Mouse (Mus musculus) hindbrain, embryonic 14.5 days (tissue): ENCODE data around the gene Klhl29. TPM values are rescaled to one million over a fixed set of nuclear protein-coding genes. Genes with fewer than 3 reads are reported as not detected.

Source experiments
- ATAC-seq: fragments of 200-750 bp; cut with Nextera tagmentation; 2 replicates; pipeline ENCODE4 v1.8.0; 2017; ENCODE audit warnings: moderate number of reproducible peaks, mild to moderate bottlenecking, moderate TSS enrichment, moderate library complexity; ENCODE audit not compliant: low FRiP score
- DNase-seq: peaks from one replicate; pipeline ENCODE4 v3.0.0-alpha.2; 2015; ENCODE audit warnings: low spot score
- H3K27ac ChIP-seq: fragments of 300-500 bp; sonication (generic); 2 replicates; pipeline ENCODE4 v1.5.1; 2014; ENCODE audit warnings: mild to moderate bottlenecking, moderate library complexity
- H3K27me3 ChIP-seq: fragments of 300-500 bp; sonication (generic); 2 replicates; pipeline ENCODE4 v1.6.1; 2014; ENCODE audit warnings: mild to moderate bottlenecking, low read length, mixed read lengths; ENCODE audit not compliant: control insufficient read depth, insufficient read depth
- H3K36me3 ChIP-seq: fragments of 300-500 bp; sonication (generic); replicated peaks from 2 replicates; pipeline ENCODE4 v1.6.1; 2014; ENCODE audit not compliant: control insufficient read depth, insufficient read depth
- H3K4me1 ChIP-seq: fragments of 300-500 bp; sonication (generic); replicated peaks from 2 replicates; pipeline ENCODE4 v1.6.1; 2014; ENCODE audit warnings: antibody characterized with exemption, low read length, mixed read lengths; ENCODE audit not compliant: control insufficient read depth, insufficient read depth
- H3K4me2 ChIP-seq: fragments of 300-500 bp; sonication (generic); replicated peaks from 2 replicates; pipeline ENCODE4 v1.6.1; 2014; ENCODE audit warnings: mild to moderate bottlenecking, moderate library complexity
- H3K4me3 ChIP-seq: fragments of 300-500 bp; sonication (generic); replicated peaks from 2 replicates; pipeline ENCODE4 v1.5.1; 2014; ENCODE audit warnings: mild to moderate bottlenecking, low read length
- H3K9ac ChIP-seq: fragments of 300-500 bp; sonication (generic); 2 replicates; pipeline ENCODE4 v1.6.1; 2014
- H3K9me3 ChIP-seq: fragments of 300-500 bp; sonication (generic); 2 replicates; pipeline ENCODE4 v1.6.1; 2016; ENCODE audit warnings: low read length; ENCODE audit not compliant: control insufficient read depth
- WGBS: fragments of 180-500 bp; shearing (Covaris S2); extraction: QIAGEN DNeasy Blood & Tissue Kit; methylation state at CpG from one replicate; pipeline ENCODE4 v1.1.7; 2014; 5-methylcytosine and 5-hydroxymethylcytosine counted together
- polyA plus RNA-seq: library from polyadenylated mRNA; unstranded; fragments of >200 nt; fragmentation: Nextera tagmentation; extraction: Ambion mirVana; gene quantifications from 2 replicates; pipeline ENCODE4 v1.2.1, GENCODE M21; 2014

Klhl29 gene
- polyA plus RNA-seq, 1 experiment from 2014 or later, result 9.2 TPM

- ATAC-seq (no peak), DNase-seq (no peak)
- WGBS, result 46% methylated on average over 3 of the region's 3 CpGs
- Histone ChIP-seq H3K36me3 (no peaks in the 10 kb centered on the region), H3K4me3 (no peak overlapping the region), H3K27ac (no peak overlapping the region), H3K4me1 (no peaks in the 10 kb centered on the region), H3K9ac (no peak overlapping the region), H3K27me3 (no peaks in the 10 kb centered on the region), H3K4me2 (no peak overlapping the region), H3K9me3 (no peaks in the 10 kb centered on the region)
Measured at GRCm38 (mm10) chr12:5067590-5067989, 307.9 kb downstream of the Klhl29 start.

DNA sequence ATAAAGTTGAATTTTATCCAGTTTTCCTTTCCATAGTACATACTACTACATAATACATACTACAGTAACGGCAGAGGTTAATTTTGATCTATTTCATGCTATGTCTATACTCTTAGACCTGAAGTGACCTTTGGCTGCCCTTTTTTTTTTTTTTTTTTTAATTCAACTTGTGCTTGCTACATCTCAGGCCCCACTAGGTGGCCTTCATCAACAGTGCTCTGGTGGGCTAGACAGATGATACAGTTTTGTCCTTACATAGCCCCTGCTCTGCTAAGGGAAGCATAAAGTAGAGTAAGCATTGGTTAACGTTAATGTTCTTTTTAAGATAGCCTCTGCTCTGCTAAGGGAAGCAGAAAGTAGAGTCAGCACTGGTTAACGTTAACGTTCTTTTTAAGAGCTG is 327.4 kb downstream of the Klhl29 start:
- peaks cover 19% of the 10 kb centered on the region; the same call in 1 of the 2 replicates for H3K9me3 ChIP-seq
- no peaks in the 10 kb centered on the region for H3K27me3 ChIP-seq
- H3K4me1 ChIP-seq, result no peaks in the 10 kb centered on the region
- no peak for ATAC-seq
- no peak overlapping the region for H3K27ac ChIP-seq
- H3K4me3 ChIP-seq, result no peak overlapping the region
- H3K36me3 ChIP-seq, result peaks cover 17% of the 10 kb centered on the region
- H3K4me2 ChIP-seq, result no peak overlapping the region
- H3K9ac ChIP-seq, result no peak overlapping the region
- no peak for DNase-seq
- WGBS, result 95% methylated on average over 4 of the region's 4 CpGs

- Histone ChIP-seq H3K36me3 (peaks cover 33% of the 10 kb centered on the region), H3K27me3 (no peaks in the 10 kb centered on the region), H3K9ac (no peak overlapping the region), H3K4me1 (no peaks in the 10 kb centered on the region), H3K27ac (no peak overlapping the region), H3K9me3 (no peaks in the 10 kb centered on the region), H3K4me2 (no peak overlapping the region), H3K4me3 (no peak overlapping the region)
- ATAC-seq (no peak), DNase-seq (no peak)
- 89% methylated on average over 15 of the region's 15 CpGs for whole genome bisulfite sequencing
Measured at GRCm38 (mm10) chr12:5044141-5044540, 331.3 kb downstream of the Klhl29 start.

GRCm38 (mm10) chr12:5038008-5038407 is 337.5 kb downstream of the Klhl29 start:
- no peak overlapping the region for H3K4me3 ChIP-seq
- no peaks in the 10 kb centered on the region for H3K27me3 ChIP-seq
- peaks cover 58% of the 10 kb centered on the region for H3K36me3 ChIP-seq
- no peak for DNase-seq
- no peak for ATAC-seq
- no peak overlapping the region for H3K27ac ChIP-seq
- H3K9me3 ChIP-seq, result no peaks in the 10 kb centered on the region
- 100% methylated on average over 2 of the region's 2 CpGs for WGBS
- H3K4me1 ChIP-seq, result no peaks in the 10 kb centered on the region
- H3K4me2 ChIP-seq, result no peak overlapping the region
- no peak overlapping the region for H3K9ac ChIP-seq

DNA sequence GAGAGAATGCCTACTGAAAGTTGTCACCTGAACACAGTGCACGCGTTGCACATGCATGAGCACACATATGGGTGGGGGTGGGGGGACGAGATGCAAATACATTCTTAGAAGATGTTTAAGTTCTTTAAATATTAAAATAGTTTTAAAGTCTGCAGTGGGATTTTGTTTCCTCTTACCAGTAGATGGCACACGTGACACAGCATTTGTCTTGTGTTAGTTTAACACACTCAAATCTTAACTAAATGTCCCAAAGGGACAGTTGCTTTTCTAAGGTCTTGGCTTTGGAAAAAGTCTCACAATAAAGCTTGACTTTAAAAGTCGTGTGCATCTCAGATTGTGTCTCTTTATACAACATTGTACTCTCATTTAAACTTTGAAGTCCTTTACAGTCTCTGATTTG is 346.4 kb downstream of the Klhl29 start:
- no peaks in the 10 kb centered on the region for H3K9me3 ChIP-seq
- no peak overlapping the region for H3K4me2 ChIP-seq
- no peak overlapping the region for H3K27ac ChIP-seq
- H3K36me3 ChIP-seq, result peaks cover 51% of the 10 kb centered on the region
- H3K4me3 ChIP-seq, result no peak overlapping the region
- H3K27me3 ChIP-seq, result no peaks in the 10 kb centered on the region
- H3K9ac ChIP-seq, result no peak overlapping the region
- 88% methylated on average over 5 of the region's 5 CpGs for WGBS
- no peak for ATAC-seq
- H3K4me1 ChIP-seq, result no peaks in the 10 kb centered on the region
- DNase-seq, result no peak
